8 mouse cellular contexts compared by ENCODE assay signal in genomic region chr10:81978365-81979003, GRCm38 (mm10). TPM values are rescaled to one million over a fixed set of nuclear protein-coding genes. Genes with fewer than 3 reads are reported as not detected.
A peak's percentile ranks its signal among the peaks of the same experiment; 100 is the strongest.
DNase-seq lines count a peak whose midpoint lies in the region; ATAC-seq lines count a peak whose summit lies in the region.
"Not testable (repeated sequence)": the region's sequence is repeated elsewhere in the genome, so short reads cannot be mapped to it uniquely, and the experiment has no call there.

No protein-coding gene starts in this region.

- 0 out of 2 replicates have a peak, but pooled peaks have one; percentile 26 for ATAC-seq in neutrophil, adult 5-6 weeks (ENCODE audit: extremely low read depth, insufficient number of reproducible peaks, low FRiP score, poor library complexity, severe bottlenecking)

- DNase-seq in T-cell, adult 2 months (ENCODE audit: low spot score), result peak; percentile 32
- peak; percentile 29 for DNase-seq in cerebellum, adult 9-11 months
- peak; percentile 27 to 31 for DNase-seq in heart, adult 9 months (ENCODE audit: low spot score in 2 of 2)
- DNase-seq in kidney, adult 18-20 months, result peak; percentile 62
- peak; percentile 16 to 45 for DNase-seq in left cerebral cortex, postnatal 36 days (ENCODE audit: low spot score in 2 of 2)
- peak; percentile 12 to 57 for DNase-seq in spleen, postnatal 4 days (ENCODE audit: low spot score in 2 of 2)
- peak; percentile 6 for DNase-seq in urinary bladder, postnatal 25 days (ENCODE audit: low spot score)

- intact Hi-C loops in left cerebral cortex, postnatal 36 days (cut with DNase I), result not testable (repeated sequence)

RNA-seq across cellular contexts. Expression of gene Zfp781, which starts 48.2 kb away (rescaled TPM):
- 1 to 10 TPM; 2.9 to 3.1 TPM for total RNA-seq in left cerebral cortex, postnatal 36 days (2021)
- 2.7 and 6.1 TPM in 2 replicates for total RNA-seq in neutrophil, adult 5-6 weeks (2017)

Comparison
In these comparisons a context has a peak if more than half of its experiments do, and no peak if none do; other contexts are left out.
1. Peak in every context shown above with its lines: DNase-seq and ATAC-seq.
2. DNase-seq: peak in every context shown above with its lines; median percentile 62 in kidney, adult 18-20 months; 34 in spleen, postnatal 4 days; 32 in T-cell, adult 2 months; 30 in left cerebral cortex, postnatal 36 days; 29 in cerebellum, adult 9-11 months; 29 in heart, adult 9 months; 6 in urinary bladder, postnatal 25 days.